Mouse (Mus musculus) CH12.LX (cell line): Measurements from ENCODE around the gene Kpna7. TPM values are rescaled to one million over a fixed set of nuclear protein-coding genes. Genes with fewer than 3 reads are reported as not detected.

ENCODE experiments used
- DNase-seq: peaks from one replicate; pipeline ENCODE4 v3.0.0-alpha.2; 2013; ENCODE audit errors: extremely low read depth
- H3K27ac ChIP-seq: 2 replicates; pipeline ENCODE4 v1.5.1; 2012; ENCODE audit warnings: low read depth, mild to moderate bottlenecking, control low read depth, moderate library complexity; ENCODE audit not compliant: insufficient read depth
- H3K27me3 ChIP-seq: replicated peaks from 2 replicates; pipeline ENCODE3; 2012; ENCODE audit warnings: inconsistent platforms
- H3K36me3 ChIP-seq, 2 experiments: replicated peaks in 1 of 2; 2 replicates each; pipeline versions ENCODE3 to v1.6.1; 2012; ENCODE audit warnings: inconsistent platforms in 1 of 2, low read length in 1 of 2, mild to moderate bottlenecking in 1 of 2, mixed read lengths in 1 of 2, moderate library complexity in 1 of 2; ENCODE audit not compliant: control insufficient read depth in 1 of 2, insufficient read depth in 1 of 2
- H3K4me1 ChIP-seq, 2 experiments: 2 replicates each; pipeline ENCODE4 v1.6.1; 2012; ENCODE audit warnings: inconsistent platforms in 1 of 2, moderate library complexity in 1 of 2; ENCODE audit not compliant: insufficient read depth in 2 of 2, control insufficient read depth in 1 of 2
- H3K4me2 ChIP-seq: 2 replicates; pipeline ENCODE4 v1.6.1; 2012; ENCODE audit warnings: low read depth, mild to moderate bottlenecking, control low read depth; ENCODE audit not compliant: poor library complexity, insufficient read depth, severe bottlenecking
- H3K4me3 ChIP-seq, 3 experiments: fragments of 150-350 bp in 1 of 3; sonication (generic) in 1 of 3; replicated peaks in 1 of 3; 2 replicates each; pipeline versions ENCODE3 to v1.5.1; 2011 to 2012; ENCODE audit warnings: low read depth in 2 of 3, low read length in 2 of 3, mild to moderate bottlenecking in 2 of 3, moderate library complexity in 2 of 3, control low read depth in 1 of 3, improper control_type of control experiment in 1 of 3, inconsistent platforms in 1 of 3, mixed read lengths in 1 of 3; ENCODE audit not compliant: poor library complexity in 1 of 3
- H3K79me2 ChIP-seq: replicated peaks from 2 replicates; pipeline ENCODE4 v1.6.1; 2012; ENCODE audit warnings: mild to moderate bottlenecking, moderate library complexity; ENCODE audit not compliant: control insufficient read depth, poor library complexity, insufficient read depth, severe bottlenecking; ENCODE audit errors: extremely low read depth
- H3K9ac ChIP-seq: 2 replicates; pipeline ENCODE4 v1.6.1; 2012; ENCODE audit warnings: low read depth, mild to moderate bottlenecking, control low read depth, moderate library complexity; ENCODE audit not compliant: insufficient read depth
- H3K9me3 ChIP-seq: replicated peaks from 2 replicates; pipeline ENCODE3; 2012; ENCODE audit warnings: low read length, inconsistent platforms, mixed read lengths
- BHLHE40 ChIP-seq: IDR thresholded peaks from 2 replicates; pipeline ENCODE4 v1.6.1; 2011; ENCODE audit warnings: mild to moderate bottlenecking, low read depth, low read length, improper control_type of control experiment
- CHD1 ChIP-seq: IDR thresholded peaks from 2 replicates; pipeline ENCODE4 v1.6.1; 2012; ENCODE audit warnings: low read depth, low read length, improper control_type of control experiment, inconsistent platforms
- CHD2 ChIP-seq: IDR thresholded peaks from 2 replicates; pipeline ENCODE4 v1.6.1; 2011; ENCODE audit warnings: low read length, improper control_type of control experiment
- CTCF ChIP-seq, 2 experiments: IDR thresholded peaks in 1 of 2; conservative IDR thresholded peaks in 1 of 2; 2 replicates each; pipeline ENCODE4 v1.5.1; 2011 to 2012; ENCODE audit warnings: low read depth in 2 of 2, low read length in 2 of 2, improper control_type of control experiment in 1 of 2, inconsistent platforms in 1 of 2, mild to moderate bottlenecking in 1 of 2, moderate library complexity in 1 of 2
- ELF1 ChIP-seq: IDR thresholded peaks from 2 replicates; pipeline ENCODE4 v1.6.1; 2014; ENCODE audit warnings: low read depth, mild to moderate bottlenecking, inconsistent platforms, low read length, improper control_type of control experiment
- EP300 ChIP-seq: IDR thresholded peaks from 2 replicates; pipeline ENCODE4 v1.6.1; 2011; ENCODE audit warnings: low read length, improper control_type of control experiment
- GABPA ChIP-seq: IDR thresholded peaks from 2 replicates; pipeline ENCODE4 v1.6.1; 2012; ENCODE audit warnings: low read depth, low read length, improper control_type of control experiment, inconsistent platforms; ENCODE audit not compliant: insufficient replicate concordance
- JUND ChIP-seq: conservative IDR thresholded peaks from 2 replicates; pipeline ENCODE4 v1.6.1; 2011; ENCODE audit warnings: low read depth, low read length, improper control_type of control experiment
- MAFK ChIP-seq: IDR thresholded peaks from 2 replicates; pipeline ENCODE4 v1.6.1; 2011; ENCODE audit warnings: low read length, improper control_type of control experiment; ENCODE audit not compliant: insufficient replicate concordance
- MAZ ChIP-seq: IDR thresholded peaks from 2 replicates; pipeline ENCODE4 v1.6.1; 2012; ENCODE audit warnings: low read depth, mild to moderate bottlenecking, inconsistent platforms, low read length, improper control_type of control experiment, moderate library complexity
- MEF2A ChIP-seq: IDR thresholded peaks from 2 replicates; pipeline ENCODE4 v1.6.1; 2014; ENCODE audit warnings: low read depth, mild to moderate bottlenecking, inconsistent platforms, low read length, improper control_type of control experiment, borderline replicate concordance
- NELFE ChIP-seq: IDR thresholded peaks from 2 replicates; pipeline ENCODE4 v1.6.1; 2011; ENCODE audit warnings: low read depth, low read length, improper control_type of control experiment
- PAX5 ChIP-seq: IDR thresholded peaks from 2 replicates; pipeline ENCODE4 v1.6.1; 2012; ENCODE audit warnings: low read length, inconsistent platforms, mixed read lengths
- POLR2A ChIP-seq: IDR thresholded peaks from 2 replicates; pipeline ENCODE4 v1.6.1; 2011; ENCODE audit warnings: low read depth, mild to moderate bottlenecking, improper control_type of control experiment, low read length
- POLR2AphosphoS2 ChIP-seq: IDR thresholded peaks from 2 replicates; pipeline ENCODE4 v1.6.1; 2011; ENCODE audit warnings: low read depth, low read length, improper control_type of control experiment
- RCOR1 ChIP-seq: conservative IDR thresholded peaks from 2 replicates; pipeline ENCODE4 v1.6.1; 2012; ENCODE audit warnings: low read depth, mild to moderate bottlenecking, inconsistent platforms, low read length, improper control_type of control experiment
- TBP ChIP-seq: conservative IDR thresholded peaks from 2 replicates; pipeline ENCODE4 v1.6.1; 2011; ENCODE audit warnings: low read depth, low read length, improper control_type of control experiment
- ZC3H11A ChIP-seq: IDR thresholded peaks from 2 replicates; pipeline ENCODE4 v1.6.1; 2012; ENCODE audit warnings: low read depth, mild to moderate bottlenecking, inconsistent platforms, low read length, improper control_type of control experiment
- ZKSCAN1 ChIP-seq: IDR thresholded peaks from 2 replicates; pipeline ENCODE4 v1.6.1; 2012; ENCODE audit warnings: low read depth, inconsistent platforms, low read length, improper control_type of control experiment, borderline replicate concordance
- dilution Hi-C: fragments of 300-500 bp; cut with MboI; formaldehyde crosslinking; loops from 2 replicates; pipeline ENCODE4 v1.14.3; 2020; ENCODE audit warnings: low sequenced_read_pairs; ENCODE audit not compliant: extremely low pct_unique_long_range_greater_than_20kb, extremely low pct_ligation_motif_present
- in situ Hi-C: fragments of 300-500 bp; cut with MboI; formaldehyde crosslinking; loops from 3 replicates; pipeline ENCODE4 v1.14.3; 2019; ENCODE audit warnings: low sequenced_read_pairs, low pct_ligation_motif_present, low pct_unique_long_range_greater_than_20kb, mixed read lengths
- polyA plus RNA-seq: library from polyadenylated mRNA; unstranded; fragments of >175 nt; gene quantifications from 2 replicates; pipeline ENCODE4 v1.2.1, GENCODE M21; 2012; ENCODE audit warnings: low read depth; ENCODE audit not compliant: insufficient read length
- total RNA-seq, 2 experiments: library from RNA; depleted of rRNA; stranded (reverse); fragments of 300-350 nt in 1 of 2; fragments of >200 nt in 1 of 2; gene quantifications; 2 replicates each; pipeline ENCODE4 v1.2.3; 2012 to 2014

Gene Kpna7
- total and polyA plus RNA-seq, 3 experiments, result 0.26 TPM; not detected in 2

DNA sequence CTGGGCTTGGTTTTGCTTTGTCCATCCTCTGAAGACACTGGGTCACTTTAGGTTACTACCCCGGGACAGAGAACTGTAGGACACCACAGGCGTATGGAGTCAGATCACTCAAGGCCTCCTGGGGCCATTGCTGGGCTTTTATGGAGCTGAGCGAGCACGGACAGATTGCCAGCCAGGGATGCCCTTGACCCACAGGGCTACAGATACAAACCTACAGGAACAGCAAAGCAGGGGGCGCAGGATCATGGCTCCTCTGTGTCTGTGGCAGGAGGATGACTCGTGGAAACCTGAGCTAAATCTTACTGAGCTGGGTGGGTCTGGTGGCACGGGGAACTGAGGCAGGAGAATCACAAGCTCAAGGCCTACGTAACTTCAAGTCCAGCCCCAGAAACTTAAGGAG lies 28.7 kb upstream of the Kpna7 start:
- no peak overlapping the region for H3K4me2 ChIP-seq
- peaks cover 2 to 13% of the 10 kb centered on the region in 2 experiments; a peak in 2 of 4 replicates for H3K4me1 ChIP-seq
- H3K36me3 ChIP-seq, result peaks cover 27 to 53% of the 10 kb centered on the region in 2 experiments
- H3K27ac ChIP-seq, result no peak overlapping the region
- dilution Hi-C loops (no loop called here), in situ Hi-C loops (no loop called here)
- no peak overlapping the region for H3K9ac ChIP-seq
- no peaks in the 10 kb centered on the region for H3K27me3 ChIP-seq
- peaks cover 30% of the 10 kb centered on the region for H3K79me2 ChIP-seq
- no peak for DNase-seq
- no peak for TF ChIP-seq ZKSCAN1
- TF ChIP-seq POLR2AphosphoS2, result no peak
- no peak for TF ChIP-seq CHD2
- TF ChIP-seq ZC3H11A, result no peak
- no peak for TF ChIP-seq TBP
- TF ChIP-seq POLR2A, result no peak
- TF ChIP-seq CTCF (conservative IDR thresholded peaks at IDR 0.05 in 1 of 2, IDR thresholded peaks at IDR 0.05 in 1 of 2; ENCODE audit: low read depth in 2 of 2, low read length in 2 of 2), result no peak
- no peak for TF ChIP-seq ELF1
- TF ChIP-seq MEF2A, result no peak
- TF ChIP-seq MAZ, result no peak
- TF ChIP-seq JUND, result no peak
- TF ChIP-seq CHD1, result no peak
- TF ChIP-seq EP300, result no peak
- no peak overlapping the region for H3K4me3 ChIP-seq
- no peaks in the 10 kb centered on the region for H3K9me3 ChIP-seq

GRCm38 (mm10) chr5:145110401-145110800 lies 26.6 kb upstream of the Kpna7 start:
- Histone ChIP-seq H3K4me1 (peaks cover 2 to 6% of the 10 kb centered on the region in 2 experiments; a peak in 2 of 4 replicates), H3K4me2 (no peak overlapping the region), H3K9ac (no peak overlapping the region), H3K4me3 (no peak overlapping the region), H3K27me3 (no peaks in the 10 kb centered on the region), H3K9me3 (no peaks in the 10 kb centered on the region), H3K36me3 (peaks cover 45 to 67% of the 10 kb centered on the region in 2 experiments), H3K79me2 (peaks cover 10% of the 10 kb centered on the region), H3K27ac (no peak overlapping the region)
- dilution Hi-C loops (no loop called here), in situ Hi-C loops (no loop called here)
- no peak for DNase-seq
- TF ChIP-seq RCOR1, result no peak
- no peak for TF ChIP-seq EP300

- Histone ChIP-seq H3K4me3 (no peak overlapping the region), H3K27me3 (no peaks in the 10 kb centered on the region), H3K4me1 (no peaks in the 10 kb centered on the region), H3K9ac (no peak overlapping the region), H3K27ac (no peak overlapping the region), H3K79me2 (no peaks in the 10 kb centered on the region), H3K36me3 (peaks cover 80 to 93% of the 10 kb centered on the region in 2 experiments), H3K4me2 (no peak overlapping the region), H3K9me3 (no peaks in the 10 kb centered on the region)
- in situ Hi-C loops (no loop called here), dilution Hi-C loops (no loop called here)
- DNase-seq, result no peak
- TF ChIP-seq EP300 (no peak), JUND (no peak), MAFK (no peak), GABPA (no peak), CHD1 (no peak), NELFE (no peak), BHLHE40 (no peak), PAX5 (no peak), RCOR1 (no peak), ZKSCAN1 (no peak)
Measured at GRCm38 (mm10) chr5:145105694-145106275, 22.0 kb upstream of the Kpna7 start.
